Mouse (Mus musculus): ENCODE measurements around the gene E130218I03Rik. TPM values are rescaled to one million over a fixed set of nuclear protein-coding genes. Genes with fewer than 3 reads are reported as not detected.
A peak's percentile ranks its signal among the peaks of the same experiment; 100 is the strongest.

E130218I03Rik gene
- polyA plus RNA-seq, 1 experiment from 2014 or later, result 0.43 TPM

- no peak overlapping the region for H3K27ac ChIP-seq (replicated peaks; ENCODE audit: low read depth, low read length)
- no peaks in the 10 kb centered on the region for H3K36me3 ChIP-seq (ENCODE audit: control insufficient read depth, insufficient read depth, low read length)
- H3K27me3 ChIP-seq (ENCODE audit: control insufficient read depth, insufficient read depth, low read length), result peaks cover 17% of the 10 kb centered on the region; the same call in 1 of the 2 replicates
- no peaks in the 10 kb centered on the region for H3K9me3 ChIP-seq (ENCODE audit: control insufficient read depth, low read length)
- H3K4me1 ChIP-seq (ENCODE audit: control insufficient read depth, insufficient read depth, low read length), result no peaks in the 10 kb centered on the region
- no peak overlapping the region for H3K4me2 ChIP-seq (ENCODE audit: low read length)
- no peak overlapping the region for H3K4me3 ChIP-seq (replicated peaks; ENCODE audit: low read depth, low read length)
- no peak overlapping the region for H3K9ac ChIP-seq (replicated peaks; ENCODE audit: low read length)
- DNase-seq (no peak), ATAC-seq (ENCODE audit: low FRiP score, low TSS enrichment) (no peak)
- WGBS, result 88% methylated on average over 5 of the region's 5 CpGs
Measured at GRCm38 (mm10) chr4:134234876-134235275, 8.6 kb upstream of the E130218I03Rik start.

GRCm38 (mm10) chr4:134237582-134238278 lies 5.7 kb upstream of the E130218I03Rik start:
- Histone ChIP-seq H3K4me2 (ENCODE audit: low read length) (no peak overlapping the region), H3K4me1 (ENCODE audit: control insufficient read depth, insufficient read depth, low read length) (no peaks in the 10 kb centered on the region), H3K27me3 (ENCODE audit: control insufficient read depth, insufficient read depth, low read length) (peaks cover 17% of the 10 kb centered on the region; the same call in 1 of the 2 replicates), H3K9me3 (ENCODE audit: control insufficient read depth, low read length) (no peaks in the 10 kb centered on the region), H3K4me3 (replicated peaks; ENCODE audit: low read depth, low read length) (no peak overlapping the region), H3K27ac (replicated peaks; ENCODE audit: low read depth, low read length) (no peak overlapping the region), H3K9ac (replicated peaks; ENCODE audit: low read length) (no peak overlapping the region), H3K36me3 (ENCODE audit: control insufficient read depth, insufficient read depth, low read length) (no peaks in the 10 kb centered on the region)
- ATAC-seq (ENCODE audit: low FRiP score, low TSS enrichment) (no peak), DNase-seq (no peak)
- WGBS, result 34% methylated on average over 19 of the region's 19 CpGs

- ATAC-seq (ENCODE audit: low FRiP score, low TSS enrichment), result no peak
Measured at GRCm38 (mm10) chr4:134238279-134238651, 5.2 kb upstream of the E130218I03Rik start, which contains the start of gene Cnksr1. TSS of gene Cnksr1 (minus strand) at chr4:134238399.

GRCm38 (mm10) chr4:134238686-134239085 lies 4.8 kb upstream of the E130218I03Rik start:
- no peak overlapping the region for H3K27ac ChIP-seq (replicated peaks; ENCODE audit: low read depth, low read length)
- DNase-seq (no peak), ATAC-seq (ENCODE audit: low FRiP score, low TSS enrichment) (no peak)
- no peak overlapping the region for H3K4me3 ChIP-seq (replicated peaks; ENCODE audit: low read depth, low read length)
- WGBS, result 16% methylated on average over 10 of the region's 10 CpGs
- no peaks in the 10 kb centered on the region for H3K4me1 ChIP-seq (ENCODE audit: control insufficient read depth, insufficient read depth, low read length)
- H3K36me3 ChIP-seq (ENCODE audit: control insufficient read depth, insufficient read depth, low read length), result no peaks in the 10 kb centered on the region
- no peaks in the 10 kb centered on the region for H3K9me3 ChIP-seq (ENCODE audit: control insufficient read depth, low read length)
- peaks cover 17% of the 10 kb centered on the region; the same call in 1 of the 2 replicates for H3K27me3 ChIP-seq (ENCODE audit: control insufficient read depth, insufficient read depth, low read length)
- H3K9ac ChIP-seq (replicated peaks; ENCODE audit: low read length), result no peak overlapping the region
- no peak overlapping the region for H3K4me2 ChIP-seq (ENCODE audit: low read length)

More at GRCm38 (mm10) chr4:134238279-134238651, 5.2 kb upstream of the E130218I03Rik start, which contains the start of gene Cnksr1:
- Histone ChIP-seq H3K27ac (replicated peaks; ENCODE audit: low read depth, low read length) (no peak within 1 kb of the TSS), H3K9ac (replicated peaks; ENCODE audit: low read length) (no peak within 1 kb of the TSS), H3K36me3 (ENCODE audit: control insufficient read depth, insufficient read depth, low read length) (no peaks in the 10 kb centered on the region), H3K4me1 (ENCODE audit: control insufficient read depth, insufficient read depth, low read length) (no peaks in the 10 kb centered on the region), H3K4me3 (replicated peaks; ENCODE audit: low read depth, low read length) (no peak within 1 kb of the TSS), H3K4me2 (ENCODE audit: low read length) (no peak within 1 kb of the TSS; the same call in 1 of the 2 replicates), H3K9me3 (ENCODE audit: control insufficient read depth, low read length) (no peaks in the 10 kb centered on the region), H3K27me3 (ENCODE audit: control insufficient read depth, insufficient read depth, low read length) (peaks cover 17% of the 10 kb centered on the region; the same call in 1 of the 2 replicates)
- peak; percentile 18 for DNase-seq
- 4% methylated on average over 18 of the region's 18 CpGs for WGBS

- Histone ChIP-seq H3K36me3 (ENCODE audit: control insufficient read depth, insufficient read depth, low read length) (no peaks in the 10 kb centered on the region), H3K27ac (replicated peaks; ENCODE audit: low read depth, low read length) (no peak within 1 kb of the TSS), H3K9ac (replicated peaks; ENCODE audit: low read length) (peak within 1 kb of the TSS; percentile 75), H3K4me3 (replicated peaks; ENCODE audit: low read depth, low read length) (peak within 1 kb of the TSS; percentile 80), H3K27me3 (ENCODE audit: control insufficient read depth, insufficient read depth, low read length) (peaks cover 21% of the 10 kb centered on the region), H3K9me3 (ENCODE audit: control insufficient read depth, low read length) (no peaks in the 10 kb centered on the region), H3K4me2 (ENCODE audit: low read length) (peak within 1 kb of the TSS; percentile 94), H3K4me1 (ENCODE audit: control insufficient read depth, insufficient read depth, low read length) (peaks cover 23% of the 10 kb centered on the region)
- DNase-seq, result peak; percentile 97
- peak; percentile 85 for ATAC-seq (ENCODE audit: low FRiP score, low TSS enrichment)
- WGBS, result 0% methylated on average over 60 of the region's 60 CpGs
Measured at GRCm38 (mm10) chr4:134245148-134245843, 1.8 kb downstream of the E130218I03Rik start, which contains the start of gene Zfp593. TSS of gene Zfp593 (minus strand) at chr4:134245592.

GRCm38 (mm10) chr4:134246256-134246655 lies 2.8 kb downstream of the E130218I03Rik start:
- H3K9ac ChIP-seq (replicated peaks; ENCODE audit: low read length), result no peak overlapping the region
- no peak overlapping the region for H3K27ac ChIP-seq (replicated peaks; ENCODE audit: low read depth, low read length)
- H3K4me2 ChIP-seq (ENCODE audit: low read length), result no peak overlapping the region; the same call in 1 of the 2 replicates
- peak; percentile 37 for DNase-seq
- H3K4me1 ChIP-seq (ENCODE audit: control insufficient read depth, insufficient read depth, low read length), result peaks cover 33% of the 10 kb centered on the region
- H3K4me3 ChIP-seq (replicated peaks; ENCODE audit: low read depth, low read length), result no peak overlapping the region; the same call in 1 of the 2 replicates
- no peak for ATAC-seq (ENCODE audit: low FRiP score, low TSS enrichment)
- no peaks in the 10 kb centered on the region for H3K36me3 ChIP-seq (ENCODE audit: control insufficient read depth, insufficient read depth, low read length)
- peaks cover 31% of the 10 kb centered on the region for H3K27me3 ChIP-seq (ENCODE audit: control insufficient read depth, insufficient read depth, low read length)
- H3K9me3 ChIP-seq (ENCODE audit: control insufficient read depth, low read length), result no peaks in the 10 kb centered on the region
- WGBS, result 23% methylated on average over 4 of the region's 4 CpGs

GRCm38 (mm10) chr4:134246719-134247258 lies 3.3 kb downstream of the E130218I03Rik start, which contains the start of gene Gm30191:
TSS of gene Gm30191 (plus strand) at chr4:134246935.
- H3K27ac ChIP-seq (replicated peaks; ENCODE audit: low read depth, low read length), result no peak within 1 kb of the TSS
- H3K36me3 ChIP-seq (ENCODE audit: control insufficient read depth, insufficient read depth, low read length), result no peaks in the 10 kb centered on the region
- no peaks in the 10 kb centered on the region for H3K9me3 ChIP-seq (ENCODE audit: control insufficient read depth, low read length)
- H3K27me3 ChIP-seq (ENCODE audit: control insufficient read depth, insufficient read depth, low read length), result peaks cover 36% of the 10 kb centered on the region
- H3K4me3 ChIP-seq (replicated peaks; ENCODE audit: low read depth, low read length), result peak within 1 kb of the TSS; percentile 80
- peak within 1 kb of the TSS; percentile 94 for H3K4me2 ChIP-seq (ENCODE audit: low read length)
- H3K9ac ChIP-seq (replicated peaks; ENCODE audit: low read length), result peak within 1 kb of the TSS; percentile 47; the same call in 1 of the 2 replicates
- DNase-seq (no peak), ATAC-seq (ENCODE audit: low FRiP score, low TSS enrichment) (no peak)
- peaks cover 35% of the 10 kb centered on the region for H3K4me1 ChIP-seq (ENCODE audit: control insufficient read depth, insufficient read depth, low read length)
- 77% methylated on average over 7 of the region's 7 CpGs for WGBS

GRCm38 (mm10) chr4:134249651-134250050 lies 6.2 kb downstream of the E130218I03Rik start:
- Histone ChIP-seq H3K9ac (replicated peaks; ENCODE audit: low read length) (no peak overlapping the region; the same call in 1 of the 2 replicates), H3K4me2 (ENCODE audit: low read length) (peak overlapping the region; percentile 81), H3K4me3 (replicated peaks; ENCODE audit: low read depth, low read length) (peak overlapping the region; percentile 55), H3K9me3 (ENCODE audit: control insufficient read depth, low read length) (no peaks in the 10 kb centered on the region), H3K36me3 (ENCODE audit: control insufficient read depth, insufficient read depth, low read length) (no peaks in the 10 kb centered on the region), H3K4me1 (ENCODE audit: control insufficient read depth, insufficient read depth, low read length) (peaks cover 41% of the 10 kb centered on the region), H3K27me3 (ENCODE audit: control insufficient read depth, insufficient read depth, low read length) (peaks cover 63% of the 10 kb centered on the region), H3K27ac (replicated peaks; ENCODE audit: low read depth, low read length) (no peak overlapping the region)
- 0% methylated on average over 30 of the region's 30 CpGs for WGBS
- ATAC-seq (ENCODE audit: low FRiP score, low TSS enrichment), result peak; percentile 43; the same call in 1 of the 2 replicates
- DNase-seq, result peak; percentile 91
